Mouse (Mus musculus): Measurements from ENCODE around the gene Tmem150b. TPM values are rescaled to one million over a fixed set of nuclear protein-coding genes. Genes with fewer than 3 reads are reported as not detected.

The Tmem150b gene
- 0.05 and 0.06 TPM in 2 replicates for polyA plus RNA-seq (2012; rRNA removed)

GRCm38 (mm10) chr7:4725169-4725568 lies at the start of gene Tmem150b:
TSS of gene Tmem150b (minus strand) at chr7:4725249.

GRCm38 (mm10) chr7:4771202-4771601 lies 46.2 kb upstream of the Tmem150b start, which contains the start of gene Fam71e2:
TSS of gene Fam71e2 (minus strand) at chr7:4771302.

GRCm38 (mm10) chr7:4752821-4753570 lies 27.9 kb upstream of the Tmem150b start, which contains the start of gene Cox6b2:
TSS of gene Cox6b2 (minus strand) at chr7:4753094.

GRCm38 (mm10) chr7:4739544-4740275 lies 14.7 kb upstream of the Tmem150b start, which contains the start of gene Kmt5c:
TSS of gene Kmt5c (plus strand) at chr7:4740115.

GRCm38 (mm10) chr7:4690387-4690786 lies 34.7 kb downstream of the Tmem150b start, which contains the start of gene Brsk1:
TSS of gene Brsk1 (plus strand) at chr7:4690604.

GRCm38 (mm10) chr7:4684632-4685417 lies 40.2 kb downstream of the Tmem150b start, which contains the start of gene Hspbp1:
TSS of gene Hspbp1 (minus strand) at chr7:4685068.

GRCm38 (mm10) chr7:4658912-4659551 lies 66.0 kb downstream of the Tmem150b start, which contains the start of gene Ppp6r1:
TSS of gene Ppp6r1 (minus strand) at chr7:4659019.

Other genes starting within 250 kb of the Tmem150b start
- 97.6 and 105 TPM in 2 replicates for gene Ppp1r12c, start 223.6 kb downstream of the Tmem150b start, polyA plus RNA-seq (2012; rRNA removed)
- gene Tnnt1, start 208.9 kb downstream of the Tmem150b start, polyA plus RNA-seq (2012; rRNA removed): 3.6 and 45.1 TPM in 2 replicates
- 6.4 and 7.6 TPM in 2 replicates for gene Tnni3, start 201.0 kb downstream of the Tmem150b start, polyA plus RNA-seq (2012; rRNA removed)
- 6.0 and 6.2 TPM in 2 replicates for gene Dnaaf3, start 192.8 kb downstream of the Tmem150b start, polyA plus RNA-seq (2012; rRNA removed)
- 74.4 and 85.2 TPM in 2 replicates for gene Syt5, start 177.7 kb downstream of the Tmem150b start, polyA plus RNA-seq (2012; rRNA removed)
- 0.98 and 1.2 TPM in 2 replicates for gene Ptprh, start 121.2 kb downstream of the Tmem150b start, polyA plus RNA-seq (2012; rRNA removed)
- gene Tmem86b, start 93.8 kb downstream of the Tmem150b start, polyA plus RNA-seq (2012; rRNA removed): 59.1 and 59.5 TPM in 2 replicates
- 110 and 116 TPM in 2 replicates for gene Ppp6r1, start 66.2 kb downstream of the Tmem150b start, polyA plus RNA-seq (2012; rRNA removed)
- gene Hspbp1, start 40.2 kb downstream of the Tmem150b start, polyA plus RNA-seq (2012; rRNA removed): 75.4 and 76.6 TPM in 2 replicates
- 107 and 116 TPM in 2 replicates for gene Brsk1, start 34.6 kb downstream of the Tmem150b start, polyA plus RNA-seq (2012; rRNA removed)
- gene Kmt5c, start 14.9 kb upstream of the Tmem150b start, polyA plus RNA-seq (2012; rRNA removed): 175 and 185 TPM in 2 replicates
- 37.5 and 49.7 TPM in 2 replicates for gene Cox6b2, start 27.8 kb upstream of the Tmem150b start, polyA plus RNA-seq (2012; rRNA removed)
- gene Fam71e2, start 46.1 kb upstream of the Tmem150b start, polyA plus RNA-seq (2012; rRNA removed): not detected in 2 replicates
- gene Il11, start 57.6 kb upstream of the Tmem150b start, polyA plus RNA-seq (2012; rRNA removed): 0.34 and 0.39 TPM in 2 replicates
- gene Tmem190, start 57.7 kb upstream of the Tmem150b start, polyA plus RNA-seq (2012; rRNA removed): not detected in 2 replicates
- gene Tmem238, start 64.4 kb upstream of the Tmem150b start, polyA plus RNA-seq (2012; rRNA removed): 3.9 and 5.6 TPM in 2 replicates
- 362 and 481 TPM in 2 replicates for gene Rpl28, start 67.6 kb upstream of the Tmem150b start, polyA plus RNA-seq (2012; rRNA removed)
- gene Ube2s, start 87.3 kb upstream of the Tmem150b start, polyA plus RNA-seq (2012; rRNA removed): 465 and 518 TPM in 2 replicates
- gene Shisa7, start 119.4 kb upstream of the Tmem150b start, polyA plus RNA-seq (2012; rRNA removed): 106 and 108 TPM in 2 replicates
- 2.7 and 3.3 TPM in 2 replicates for gene Isoc2b, start 145.0 kb upstream of the Tmem150b start, polyA plus RNA-seq (2012; rRNA removed)
- 8.8 and 9.2 TPM in 2 replicates for gene Isoc2a, start 151.9 kb upstream of the Tmem150b start, polyA plus RNA-seq (2012; rRNA removed)
- gene Gm36210, start 181.3 kb upstream of the Tmem150b start, polyA plus RNA-seq (2012; rRNA removed): 0.53 and 0.79 TPM in 2 replicates
- gene Zfp628, start 190.0 kb upstream of the Tmem150b start, polyA plus RNA-seq (2012; rRNA removed): 13.4 and 14.8 TPM in 2 replicates
- gene Nat14, start 196.8 kb upstream of the Tmem150b start, polyA plus RNA-seq (2012; rRNA removed): 21.3 and 21.4 TPM in 2 replicates
- gene Ssc5d, start 200.5 kb upstream of the Tmem150b start, polyA plus RNA-seq (2012; rRNA removed): 2.8 and 6.2 TPM in 2 replicates
- gene Sbk2, start 239.2 kb upstream of the Tmem150b start, polyA plus RNA-seq (2012; rRNA removed): 0.07 and 0.23 TPM in 2 replicates
- gene Sbk3, start 245.9 kb upstream of the Tmem150b start, polyA plus RNA-seq (2012; rRNA removed): 0.95 and 1.2 TPM in 2 replicates